Mouse (Mus musculus) cerebellum, adult 2 months (tissue): ENCODE measurements at regions not wholly inside any gene's neighbourhood (a gene's known extent, or its start where the extent isn't known, plus 50 kb on each side); places are given as distances from the start of the nearest gene placed in this dataset.

Source experiments
- DNase-seq, 2 experiments: peaks; one replicate each; pipeline ENCODE4 v3.0.0; 2021
- H3K27ac ChIP-seq: fragments of 200-500 bp; 2 replicates; pipeline ENCODE4 v1.5.1; 2012; ENCODE audit warnings: low read length, control low read depth, inconsistent platforms; ENCODE audit not compliant: insufficient read depth
- H3K27me3 ChIP-seq: fragments of 200-500 bp; 2 replicates; pipeline ENCODE4 v1.6.1; 2012; ENCODE audit warnings: inconsistent platforms, mild to moderate bottlenecking, low read length, moderate library complexity; ENCODE audit not compliant: control insufficient read depth, insufficient read depth
- H3K4me1 ChIP-seq: fragments of 200-500 bp; 2 replicates; pipeline ENCODE4 v1.6.1; 2011; ENCODE audit warnings: low read length; ENCODE audit not compliant: control insufficient read depth, insufficient read depth
- H3K4me3 ChIP-seq: fragments of 200-500 bp; replicated peaks from 2 replicates; pipeline ENCODE3; 2011; ENCODE audit warnings: mild to moderate bottlenecking, low read depth, low read length, control low read depth; ENCODE audit not compliant: insufficient read depth
- CTCF ChIP-seq: fragments of 200-500 bp; IDR thresholded peaks from 2 replicates; pipeline ENCODE4 v1.5.1; 2011; ENCODE audit warnings: low read depth, mild to moderate bottlenecking, control low read depth, low read length, moderate library complexity, borderline replicate concordance; ENCODE audit not compliant: insufficient read depth
- POLR2A ChIP-seq: fragments of 200-500 bp; IDR thresholded peaks from 2 replicates; pipeline ENCODE4 v1.6.1; 2011; ENCODE audit warnings: low read length, control low read depth, borderline replicate concordance; ENCODE audit not compliant: insufficient read depth
- WGBS: fragments of 180-500 bp; shearing (Covaris S2); methylation state at CpG from one replicate; pipeline ENCODE4 v1.1.7; 2018; 5-methylcytosine and 5-hydroxymethylcytosine counted together

DNA sequence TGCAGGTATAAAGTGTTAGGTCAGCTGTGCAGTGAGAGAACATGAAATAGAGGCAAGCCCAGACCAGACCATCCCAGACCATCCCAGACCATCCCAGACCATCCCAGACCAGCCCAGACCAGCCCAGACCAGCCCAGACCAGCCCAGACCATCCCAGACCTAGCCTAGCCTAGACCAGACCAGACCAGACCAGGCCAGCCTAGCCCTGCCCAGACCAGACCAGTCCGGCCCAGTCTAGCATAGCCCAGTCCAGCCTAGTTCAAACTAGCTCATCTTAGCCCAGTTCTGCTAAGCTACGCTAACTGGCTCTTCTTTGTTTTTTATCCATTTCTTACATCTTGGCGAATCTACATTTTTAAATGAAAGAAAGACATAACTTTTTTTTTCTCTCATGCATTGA lies 1015.9 kb downstream of the Car8 start:
- TF ChIP-seq CTCF: no peak
- Histone ChIP-seq H3K27ac (no peak overlapping the region), H3K27me3 (no peaks in the 10 kb centered on the region), H3K4me1 (no peaks in the 10 kb centered on the region), H3K4me3 (no peak overlapping the region)
- WGBS: 91% methylated on average over 3 of the region's 3 CpGs
- DNase-seq: no peak

DNA sequence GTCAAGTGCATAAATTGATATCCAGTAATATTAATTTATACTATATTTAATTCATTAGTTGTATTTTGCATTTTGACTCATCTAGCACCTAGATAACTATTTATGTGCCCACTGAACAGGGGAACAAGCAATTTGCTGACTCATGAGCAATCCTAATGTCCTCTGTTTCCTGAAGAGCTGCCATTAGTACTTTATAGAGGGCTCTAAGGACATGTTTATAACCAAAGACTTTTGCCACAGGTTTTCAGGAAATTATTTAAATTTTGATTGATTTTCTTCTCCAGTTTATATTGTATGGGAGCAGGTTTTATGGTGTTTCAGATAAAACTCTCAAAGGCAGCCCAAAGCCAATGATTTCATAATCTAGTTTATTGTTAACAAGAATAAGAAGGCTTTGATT lies 1018.4 kb downstream of the Car8 start:
- TF ChIP-seq POLR2A (no peak), CTCF (no peak)
- no peaks in the 10 kb centered on the region for H3K27me3 ChIP-seq
- H3K27ac ChIP-seq: no peak overlapping the region
- no peak for DNase-seq
- H3K4me3 ChIP-seq: no peak overlapping the region
- H3K4me1 ChIP-seq: no peaks in the 10 kb centered on the region

DNA sequence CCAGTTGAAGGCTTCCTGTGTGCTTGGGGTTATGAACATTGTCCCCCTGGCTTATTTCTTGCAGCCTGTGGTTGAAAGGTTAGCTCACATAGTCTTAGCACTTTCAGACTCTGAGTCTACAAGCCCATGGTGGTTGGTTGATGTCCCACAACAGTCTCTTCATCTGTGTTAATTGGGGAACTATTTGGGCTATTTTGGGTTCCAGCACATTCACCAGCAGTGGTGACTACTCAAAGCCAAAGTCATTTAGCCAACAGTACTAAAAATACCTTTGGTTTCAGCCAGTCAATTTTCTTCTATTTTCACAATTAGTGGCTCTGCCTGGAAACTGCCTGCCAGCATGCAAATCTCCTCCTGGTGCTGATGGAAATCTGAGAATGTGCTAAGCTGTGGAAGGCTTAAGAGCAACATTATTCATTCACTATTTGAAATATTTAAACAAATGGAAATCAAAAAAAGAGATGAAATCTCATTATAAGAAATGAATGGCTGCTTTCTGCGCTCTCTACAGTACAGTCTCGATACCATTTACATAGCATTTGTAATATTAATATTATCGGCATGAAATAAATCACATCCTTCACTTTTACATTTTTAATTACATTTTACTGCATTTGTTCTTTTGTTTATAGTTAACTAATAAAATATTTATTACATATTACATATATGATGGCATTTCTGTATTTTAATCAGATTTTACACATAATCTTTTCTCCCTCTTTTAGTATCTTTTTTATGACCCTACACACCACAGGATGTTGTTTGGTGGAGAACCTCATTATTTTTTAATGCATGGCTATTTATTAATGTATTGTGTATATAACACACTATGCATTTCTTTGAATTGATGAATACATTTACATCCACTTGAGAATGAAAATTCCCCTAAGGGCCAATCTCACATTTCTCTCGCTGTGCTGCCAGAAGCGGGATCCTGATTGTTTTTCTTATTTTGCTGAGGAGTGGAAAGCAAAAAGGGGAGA lies 1023.5 kb downstream of the Car8 start:
- TF ChIP-seq POLR2A (no peak), CTCF (no peak)
- no peak overlapping the region for H3K4me3 ChIP-seq
- H3K27ac ChIP-seq: no peak overlapping the region
- no peaks in the 10 kb centered on the region for H3K27me3 ChIP-seq
- H3K4me1 ChIP-seq: no peaks in the 10 kb centered on the region
- 94% methylated on average over 5 of the region's 5 CpGs for WGBS
- DNase-seq: no peak

DNA sequence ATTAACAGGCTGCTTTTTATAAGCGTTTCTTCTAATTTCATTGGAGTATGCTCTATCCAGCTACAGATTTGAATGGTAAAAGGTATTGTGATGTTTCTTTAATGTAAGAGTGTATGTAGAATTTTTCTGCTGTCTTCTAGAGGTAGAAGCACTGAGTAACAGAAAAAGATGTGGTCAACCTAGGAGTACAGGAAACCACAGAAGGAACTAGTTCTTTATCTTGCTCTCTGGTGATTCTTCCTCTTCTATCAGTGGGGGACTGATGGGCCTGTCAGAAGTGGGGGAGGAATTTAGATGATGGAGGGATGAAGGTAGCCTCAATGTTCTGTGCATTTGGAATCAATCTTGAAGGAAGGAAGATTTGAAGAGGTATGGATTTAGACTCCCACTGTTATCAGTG lies 1031.9 kb downstream of the Car8 start:
- H3K4me1 ChIP-seq: no peaks in the 10 kb centered on the region
- no peak overlapping the region for H3K27ac ChIP-seq
- no peak for DNase-seq
- H3K27me3 ChIP-seq: no peaks in the 10 kb centered on the region
- WGBS: 87% methylated on average over 1 of the region's 1 CpGs
- TF ChIP-seq POLR2A: no peak
- no peak for TF ChIP-seq CTCF
- no peak overlapping the region for H3K4me3 ChIP-seq

DNA sequence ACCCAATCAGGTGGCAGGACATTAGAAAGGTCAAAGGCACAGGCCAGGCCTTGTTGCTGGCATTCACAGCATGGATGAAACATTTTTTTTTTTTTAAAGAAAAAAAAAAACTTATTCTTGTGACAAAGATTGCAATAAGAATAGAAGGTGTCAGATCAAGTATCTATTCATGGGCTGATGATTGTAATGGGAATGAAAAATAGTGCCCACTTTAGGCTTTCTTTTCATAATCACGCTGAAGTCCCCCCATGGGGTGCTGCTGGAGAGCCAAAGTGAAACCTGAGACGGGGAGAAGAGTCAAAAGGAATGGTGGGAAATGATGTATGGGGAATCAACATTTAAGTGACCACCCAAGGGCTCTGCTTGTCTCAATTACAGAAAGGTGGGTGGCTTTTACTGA lies 1037.0 kb downstream of the Car8 start:
- H3K27ac ChIP-seq: no peak overlapping the region
- TF ChIP-seq CTCF (no peak), POLR2A (no peak)
- WGBS: 20% methylated on average over 2 of the region's 2 CpGs
- H3K27me3 ChIP-seq: no peaks in the 10 kb centered on the region
- H3K4me1 ChIP-seq: no peaks in the 10 kb centered on the region
- H3K4me3 ChIP-seq: no peak overlapping the region
- no peak for DNase-seq

DNA sequence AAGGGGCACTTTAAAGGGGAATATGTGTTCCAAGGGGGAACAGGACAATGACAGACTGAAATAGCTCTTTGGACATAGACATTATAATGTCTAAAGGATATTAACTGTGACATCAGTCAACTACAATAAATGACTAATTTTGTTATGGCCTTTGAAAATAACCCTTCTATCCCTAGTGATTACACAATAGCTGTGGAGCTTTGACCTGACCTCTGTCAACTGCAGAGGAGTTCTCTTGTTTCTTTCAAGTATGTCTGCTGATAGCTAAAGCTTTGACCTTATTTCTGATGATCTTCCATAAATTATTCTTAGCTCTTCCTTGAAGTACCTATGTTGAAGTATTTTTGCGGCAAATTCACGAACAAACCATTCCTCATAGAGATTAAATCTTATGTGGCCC lies 1038.9 kb downstream of the Car8 start:
- TF ChIP-seq POLR2A (no peak), CTCF (no peak)
- H3K27me3 ChIP-seq: no peaks in the 10 kb centered on the region
- WGBS: 87% methylated on average over 2 of the region's 2 CpGs
- no peak for DNase-seq
- no peak overlapping the region for H3K27ac ChIP-seq
- no peak overlapping the region for H3K4me3 ChIP-seq
- no peaks in the 10 kb centered on the region for H3K4me1 ChIP-seq

DNA sequence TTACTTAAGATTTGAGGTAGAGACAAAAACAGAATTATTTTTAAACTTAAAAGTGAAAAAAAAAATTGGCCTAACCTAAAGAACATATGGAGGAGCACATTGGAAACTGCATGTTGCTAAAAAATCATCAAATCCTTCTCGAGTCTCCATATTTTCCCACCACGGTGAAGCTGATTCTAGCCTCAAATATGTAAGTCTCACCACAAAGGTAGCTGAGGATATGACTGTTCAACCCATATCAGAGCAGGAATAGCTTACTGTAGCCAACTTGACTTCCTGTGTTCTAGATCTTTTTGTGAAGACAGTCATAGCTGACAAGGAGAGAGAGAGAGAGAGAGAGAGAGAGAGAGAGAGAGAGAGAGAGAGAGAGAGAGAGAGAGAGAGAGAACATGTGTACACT lies 1039.8 kb downstream of the Car8 start:
- TF ChIP-seq POLR2A (no peak), CTCF (no peak)
- WGBS: 73% methylated on average over 2 of the region's 2 CpGs
- no peaks in the 10 kb centered on the region for H3K4me1 ChIP-seq
- no peak for DNase-seq
- H3K27ac ChIP-seq: no peak overlapping the region
- no peak overlapping the region for H3K4me3 ChIP-seq
- H3K27me3 ChIP-seq: no peaks in the 10 kb centered on the region

DNA sequence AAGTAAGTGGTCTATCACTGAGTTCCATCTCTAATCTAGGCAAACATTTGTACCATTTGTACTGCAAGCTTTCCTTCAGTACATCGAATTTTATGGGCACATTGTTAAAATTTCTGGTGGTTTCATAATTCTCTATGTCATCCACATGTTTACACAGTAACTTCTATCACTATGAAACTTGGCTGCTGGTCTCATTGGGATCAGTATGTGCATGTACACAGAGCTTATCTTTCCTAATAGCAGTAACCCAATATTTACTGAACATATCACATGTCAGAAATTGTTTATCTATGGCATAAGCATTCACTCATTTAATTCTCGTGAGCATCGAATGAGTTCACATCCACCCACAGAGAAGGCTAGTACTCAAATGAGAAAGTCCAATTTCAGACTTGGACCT lies 1042.3 kb downstream of the Car8 start:
- 86% methylated on average over 3 of the region's 3 CpGs for WGBS
- H3K4me1 ChIP-seq: no peaks in the 10 kb centered on the region
- H3K4me3 ChIP-seq: no peak overlapping the region
- no peak overlapping the region for H3K27ac ChIP-seq
- TF ChIP-seq CTCF (no peak), POLR2A (no peak)
- no peaks in the 10 kb centered on the region for H3K27me3 ChIP-seq
- DNase-seq: no peak
